Mouse (Mus musculus): ENCODE measurements at regions not wholly inside any gene's neighbourhood (a gene's known extent, or its start where the extent isn't known, plus 50 kb on each side); places are given as distances from the start of the nearest gene placed in this dataset.

DNA sequence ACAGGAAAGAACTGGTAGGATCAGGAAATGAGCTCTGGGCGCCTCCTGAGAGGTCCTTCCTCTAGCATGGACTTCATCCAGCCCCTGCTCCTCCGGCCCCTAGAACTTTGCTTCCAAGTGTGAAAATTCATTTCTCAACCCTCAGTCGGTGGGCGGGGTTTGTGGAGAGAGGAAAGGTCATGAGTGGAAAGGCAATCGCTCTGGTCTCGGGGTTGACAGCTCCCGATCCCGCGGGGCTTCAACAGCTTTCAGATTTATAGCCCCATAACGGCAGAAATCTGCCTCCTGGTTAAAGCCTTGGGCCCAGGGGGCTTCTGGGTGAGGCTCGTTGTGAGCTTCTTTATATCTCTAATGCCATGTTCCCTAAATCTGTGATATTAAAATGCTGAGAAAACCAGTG, 184.2 kb upstream of the Spaca1 start:
- Histone ChIP-seq H3K9me3 (no peaks in the 10 kb centered on the region), H3K9ac (no peak overlapping the region), H3K27me3 (no peaks in the 10 kb centered on the region), H3K4me1 (replicated peaks) (0 out of 2 replicates have a peak, but pooled peaks cover 7% of the 10 kb centered on the region), H3K4me2 (no peak overlapping the region), H3K36me3 (no peaks in the 10 kb centered on the region), H3K4me3 (no peak overlapping the region), H3K27ac (replicated peaks) (no peak overlapping the region)
- no peak for ATAC-seq (ENCODE audit: low FRiP score, low read depth)
- WGBS, result 59% methylated on average over 11 of the region's 11 CpGs

DNA sequence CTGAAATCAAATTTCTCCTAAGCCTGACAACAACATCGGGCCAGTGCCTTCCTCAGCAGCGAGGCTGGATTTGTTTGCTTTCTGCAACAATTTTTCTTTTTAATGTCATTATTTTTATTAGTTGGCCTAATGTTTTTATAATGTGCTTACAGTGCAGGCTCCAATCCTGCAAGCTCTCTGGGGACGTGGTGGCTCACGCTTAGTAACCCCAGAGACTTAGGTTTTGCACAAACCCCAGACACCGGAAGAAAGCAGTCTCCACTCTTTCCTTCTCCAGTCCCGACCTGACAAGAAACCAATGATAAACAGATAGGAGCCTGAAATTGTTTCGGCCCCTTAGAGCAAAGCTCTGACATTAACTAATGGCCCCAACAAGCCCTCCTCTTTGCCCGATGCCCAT, 184.7 kb upstream of the Spaca1 start:
- no peaks in the 10 kb centered on the region for H3K36me3 ChIP-seq
- 0 out of 2 replicates have a peak, but pooled peaks cover 7% of the 10 kb centered on the region for H3K4me1 ChIP-seq (replicated peaks)
- no peak overlapping the region for H3K27ac ChIP-seq (replicated peaks)
- H3K4me2 ChIP-seq, result no peak overlapping the region
- H3K9ac ChIP-seq, result no peak overlapping the region
- no peaks in the 10 kb centered on the region for H3K9me3 ChIP-seq
- WGBS, result 50% methylated on average over 8 of the region's 8 CpGs
- H3K27me3 ChIP-seq, result no peaks in the 10 kb centered on the region
- no peak for ATAC-seq (ENCODE audit: low FRiP score, low read depth)
- no peak overlapping the region for H3K4me3 ChIP-seq

DNA sequence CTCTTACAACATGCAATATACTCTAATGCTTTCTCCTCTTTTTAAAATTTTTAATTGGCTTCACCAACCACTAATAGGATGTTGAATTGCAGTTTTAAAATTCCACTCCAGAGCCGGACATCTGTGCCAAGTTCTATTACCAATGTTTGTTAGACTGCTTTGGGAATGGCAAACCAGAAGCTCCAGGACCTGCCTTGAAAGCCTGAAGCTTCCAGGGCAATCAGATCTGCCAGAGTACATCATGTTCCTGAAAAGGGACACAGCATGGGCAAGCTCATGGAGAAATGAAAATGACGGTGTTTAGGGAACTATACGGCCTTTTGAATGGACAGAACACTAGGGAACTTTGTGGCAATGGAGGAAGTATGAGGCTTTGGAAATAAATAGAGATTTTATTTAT, 187.8 kb upstream of the Spaca1 start:
- Histone ChIP-seq H3K27ac (replicated peaks) (no peak overlapping the region), H3K4me2 (no peak overlapping the region), H3K9me3 (no peaks in the 10 kb centered on the region), H3K27me3 (no peaks in the 10 kb centered on the region), H3K36me3 (no peaks in the 10 kb centered on the region), H3K9ac (no peak overlapping the region), H3K4me3 (no peak overlapping the region), H3K4me1 (replicated peaks) (0 out of 2 replicates have a peak, but pooled peaks cover 13% of the 10 kb centered on the region)
- 76% methylated on average over 3 of the region's 3 CpGs for WGBS
- no peak for ATAC-seq (ENCODE audit: low FRiP score, low read depth)

- ATAC-seq (ENCODE audit: low FRiP score, low read depth), result no peak
- 64% methylated on average over 3 of the region's 3 CpGs for WGBS
- H3K9ac ChIP-seq, result no peak overlapping the region
- no peaks in the 10 kb centered on the region for H3K27me3 ChIP-seq
- no peak overlapping the region for H3K27ac ChIP-seq (replicated peaks)
- H3K36me3 ChIP-seq, result no peaks in the 10 kb centered on the region
- no peak overlapping the region for H3K4me3 ChIP-seq
- 0 out of 2 replicates have a peak, but pooled peaks cover 6% of the 10 kb centered on the region for H3K4me1 ChIP-seq (replicated peaks)
- H3K9me3 ChIP-seq, result no peaks in the 10 kb centered on the region
- no peak overlapping the region for H3K4me2 ChIP-seq
These were observed 189.6 kb upstream of the Spaca1 start for GRCm38 (mm10) chr4:34239624-34240023.

- no peak for ATAC-seq (ENCODE audit: low FRiP score, low read depth)
- WGBS, result 48% methylated on average over 7 of the region's 7 CpGs
- H3K4me3 ChIP-seq, result no peak overlapping the region
These were observed 191.1 kb upstream of the Spaca1 start for GRCm38 (mm10) chr4:34241060-34241571.

GRCm38 (mm10) chr4:34241673-34242072, 191.7 kb upstream of the Spaca1 start:
- Histone ChIP-seq H3K27me3 (no peaks in the 10 kb centered on the region), H3K9ac (no peak overlapping the region), H3K9me3 (no peaks in the 10 kb centered on the region), H3K4me2 (no peak overlapping the region), H3K27ac (replicated peaks) (no peak overlapping the region), H3K4me3 (no peak overlapping the region), H3K36me3 (no peaks in the 10 kb centered on the region), H3K4me1 (replicated peaks) (0 out of 2 replicates have a peak, but pooled peaks cover 6% of the 10 kb centered on the region)
- no peak for ATAC-seq (ENCODE audit: low FRiP score, low read depth)
- WGBS, result 57% methylated on average over 3 of the region's 3 CpGs

More at GRCm38 (mm10) chr4:34241060-34241571, 191.1 kb upstream of the Spaca1 start:
- Histone ChIP-seq H3K9me3 (no peaks in the 10 kb centered on the region), H3K9ac (no peak overlapping the region), H3K36me3 (no peaks in the 10 kb centered on the region), H3K4me1 (replicated peaks) (0 out of 2 replicates have a peak, but pooled peaks cover 6% of the 10 kb centered on the region), H3K4me2 (no peak overlapping the region; the same call in 1 of the 2 replicates), H3K27ac (replicated peaks) (no peak overlapping the region), H3K27me3 (no peaks in the 10 kb centered on the region)

- no peaks in the 10 kb centered on the region for H3K27me3 ChIP-seq
- H3K36me3 ChIP-seq, result no peaks in the 10 kb centered on the region
- H3K4me2 ChIP-seq, result no peak overlapping the region
- H3K9me3 ChIP-seq, result no peaks in the 10 kb centered on the region
- H3K27ac ChIP-seq (replicated peaks), result no peak overlapping the region
- no peak overlapping the region for H3K4me3 ChIP-seq
- no peaks in the 10 kb centered on the region for H3K4me1 ChIP-seq (replicated peaks)
- no peak for ATAC-seq (ENCODE audit: low FRiP score, low read depth)
- no peak overlapping the region for H3K9ac ChIP-seq
These were observed 209.5 kb upstream of the Spaca1 start for GRCm38 (mm10) chr4:34259444-34259843.

GRCm38 (mm10) chr4:34260468-34260867, 210.5 kb upstream of the Spaca1 start:
- Histone ChIP-seq H3K4me3 (no peak overlapping the region), H3K36me3 (no peaks in the 10 kb centered on the region), H3K9ac (no peak overlapping the region), H3K4me2 (no peak overlapping the region), H3K4me1 (replicated peaks) (no peaks in the 10 kb centered on the region), H3K9me3 (no peaks in the 10 kb centered on the region), H3K27ac (replicated peaks) (no peak overlapping the region), H3K27me3 (no peaks in the 10 kb centered on the region)
- WGBS, result 91% methylated on average over 4 of the region's 4 CpGs
- ATAC-seq (ENCODE audit: low FRiP score, low read depth), result no peak

- WGBS, result 68% methylated on average over 6 of the region's 6 CpGs
- no peak overlapping the region for H3K27ac ChIP-seq (replicated peaks)
- no peaks in the 10 kb centered on the region for H3K36me3 ChIP-seq
- H3K27me3 ChIP-seq, result no peaks in the 10 kb centered on the region
- no peaks in the 10 kb centered on the region for H3K9me3 ChIP-seq
- H3K9ac ChIP-seq, result no peak overlapping the region
- no peaks in the 10 kb centered on the region for H3K4me1 ChIP-seq (replicated peaks)
- no peak overlapping the region for H3K4me3 ChIP-seq
- ATAC-seq (ENCODE audit: low FRiP score, low read depth), result no peak
- H3K4me2 ChIP-seq, result no peak overlapping the region
These were observed 211.8 kb upstream of the Spaca1 start for GRCm38 (mm10) chr4:34261809-34262208.

DNA sequence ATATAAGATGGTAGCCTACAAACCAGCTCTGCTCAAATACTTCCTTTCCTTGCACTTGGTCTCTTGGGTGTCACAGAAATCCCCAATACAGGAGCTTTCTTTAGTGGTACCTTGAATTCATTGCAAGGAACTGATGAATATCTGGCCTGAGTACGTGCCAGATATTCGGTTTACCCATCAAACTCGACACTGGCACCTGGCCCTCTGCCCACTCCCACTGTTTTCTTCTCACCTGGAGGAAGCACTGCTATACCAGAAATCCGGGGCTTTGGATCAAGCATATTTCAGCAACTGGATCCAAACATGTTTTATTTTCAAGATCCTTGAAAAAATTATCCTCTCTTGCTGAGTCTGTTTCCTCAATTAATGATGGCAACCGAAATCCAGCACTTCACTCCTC, 214.4 kb upstream of the Spaca1 start:
- Histone ChIP-seq H3K4me1 (replicated peaks) (no peaks in the 10 kb centered on the region), H3K27ac (replicated peaks) (no peak overlapping the region), H3K36me3 (no peaks in the 10 kb centered on the region), H3K27me3 (no peaks in the 10 kb centered on the region), H3K4me2 (no peak overlapping the region), H3K9me3 (no peaks in the 10 kb centered on the region), H3K4me3 (no peak overlapping the region), H3K9ac (no peak overlapping the region)
- no peak for ATAC-seq (ENCODE audit: low FRiP score, low read depth)
- WGBS, result 88% methylated on average over 5 of the region's 5 CpGs

- H3K27ac ChIP-seq (replicated peaks), result no peak overlapping the region
- 68% methylated on average over 3 of the region's 3 CpGs for WGBS
- ATAC-seq (ENCODE audit: low FRiP score, low read depth), result no peak
- no peaks in the 10 kb centered on the region for H3K9me3 ChIP-seq
- H3K4me1 ChIP-seq (replicated peaks), result no peaks in the 10 kb centered on the region
- no peaks in the 10 kb centered on the region for H3K27me3 ChIP-seq
- no peak overlapping the region for H3K9ac ChIP-seq
- H3K36me3 ChIP-seq, result no peaks in the 10 kb centered on the region
- no peak overlapping the region for H3K4me3 ChIP-seq
- H3K4me2 ChIP-seq, result no peak overlapping the region
These were observed 224.3 kb upstream of the Spaca1 start for GRCm38 (mm10) chr4:34274316-34274715.

DNA sequence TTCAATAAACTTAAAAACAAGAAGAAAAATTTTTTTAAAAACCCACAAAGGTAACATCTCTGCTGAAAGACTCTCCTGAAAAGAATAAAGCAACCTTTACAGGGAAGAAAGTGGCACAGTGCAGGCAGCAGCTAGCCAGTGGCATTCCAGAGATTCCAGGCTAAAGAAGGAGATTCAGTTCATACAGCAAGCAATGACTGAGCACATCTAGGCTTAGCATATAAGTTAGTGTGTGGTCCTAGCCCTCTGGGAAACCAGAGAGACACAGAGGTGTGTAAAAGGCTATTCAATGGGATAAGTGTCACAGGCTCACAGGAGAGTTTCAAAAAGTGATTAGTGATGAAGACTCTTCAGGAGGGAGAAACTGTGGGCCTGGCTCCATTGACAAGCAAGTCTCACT, 225.4 kb upstream of the Spaca1 start:
- no peak for ATAC-seq (ENCODE audit: low FRiP score, low read depth)
- Histone ChIP-seq H3K9me3 (no peaks in the 10 kb centered on the region), H3K4me3 (no peak overlapping the region), H3K4me2 (no peak overlapping the region), H3K27me3 (no peaks in the 10 kb centered on the region), H3K27ac (replicated peaks) (no peak overlapping the region), H3K36me3 (no peaks in the 10 kb centered on the region), H3K4me1 (replicated peaks) (no peaks in the 10 kb centered on the region), H3K9ac (no peak overlapping the region)

GRCm38 (mm10) chr4:34302504-34303108, 248.1 kb upstream of the Akirin2 start:
- no peak overlapping the region for H3K9ac ChIP-seq
- H3K4me3 ChIP-seq, result no peak overlapping the region
- no peaks in the 10 kb centered on the region for H3K9me3 ChIP-seq
- no peaks in the 10 kb centered on the region for H3K36me3 ChIP-seq
- WGBS, result 59% methylated on average over 4 of the region's 4 CpGs
- H3K27ac ChIP-seq (replicated peaks), result no peak overlapping the region
- H3K27me3 ChIP-seq, result no peaks in the 10 kb centered on the region
- ATAC-seq (ENCODE audit: low FRiP score, low read depth), result no peak
- H3K4me2 ChIP-seq, result no peak overlapping the region
- H3K4me1 ChIP-seq (replicated peaks), result no peaks in the 10 kb centered on the region

Measured in hindbrain, embryonic 15.5 days (tissue).